Mouse (Mus musculus) ovary, postnatal 36 days (tissue): ENCODE measurements around the gene Ikzf2.

Experiments used
- DNase-seq: peaks from one replicate; pipeline ENCODE4 v3.0.0; 2022; ENCODE audit warnings: low spot score, mixed read lengths

The Ikzf2 gene

DNA sequence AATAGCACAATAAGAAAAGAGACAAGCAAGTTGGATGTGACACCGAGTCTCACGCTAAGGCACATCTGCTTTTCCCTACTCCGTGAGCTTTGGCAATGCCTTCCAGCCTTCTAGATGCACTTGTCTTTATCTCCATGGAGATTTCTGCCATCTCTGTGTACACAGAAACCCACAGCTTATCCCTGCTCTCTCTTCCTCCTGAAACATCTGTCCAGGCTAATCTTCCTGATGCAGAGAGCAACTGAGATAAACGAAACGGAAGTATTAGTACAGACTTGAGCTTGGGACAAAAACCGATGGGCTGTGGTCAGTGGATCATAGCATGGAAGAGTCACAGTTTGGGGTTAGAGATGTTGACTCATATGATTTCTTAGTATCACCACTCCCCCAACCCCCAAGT, 179.5 kb downstream of the Ikzf2 start:
- no peak for DNase-seq

DNA sequence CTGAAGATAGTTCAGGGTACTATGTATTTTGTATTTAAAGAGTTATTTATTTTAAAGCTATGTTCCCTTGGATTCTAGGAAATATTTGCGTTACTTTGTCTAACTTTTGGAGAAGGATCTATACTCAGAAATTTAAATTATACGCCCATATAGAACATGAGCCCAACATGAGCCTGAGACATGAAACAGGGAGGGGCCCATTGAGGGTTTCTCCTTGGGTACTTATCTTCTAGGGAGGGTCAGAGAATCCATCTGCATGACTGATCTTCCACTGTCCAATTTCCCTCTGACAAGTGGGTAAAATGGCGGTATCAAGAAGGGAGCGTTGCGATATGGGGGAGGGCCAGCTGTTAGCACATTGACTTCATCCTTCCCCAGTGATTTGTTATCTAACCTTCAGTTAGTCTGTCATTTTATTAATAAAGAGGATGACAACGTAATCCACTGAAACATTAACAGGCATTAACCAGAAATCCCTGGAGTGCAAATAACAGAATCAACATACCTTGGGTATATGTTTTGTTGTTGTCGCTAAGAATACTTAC, 180.4 kb downstream of the Ikzf2 start:
- DNase-seq = no peak

DNA sequence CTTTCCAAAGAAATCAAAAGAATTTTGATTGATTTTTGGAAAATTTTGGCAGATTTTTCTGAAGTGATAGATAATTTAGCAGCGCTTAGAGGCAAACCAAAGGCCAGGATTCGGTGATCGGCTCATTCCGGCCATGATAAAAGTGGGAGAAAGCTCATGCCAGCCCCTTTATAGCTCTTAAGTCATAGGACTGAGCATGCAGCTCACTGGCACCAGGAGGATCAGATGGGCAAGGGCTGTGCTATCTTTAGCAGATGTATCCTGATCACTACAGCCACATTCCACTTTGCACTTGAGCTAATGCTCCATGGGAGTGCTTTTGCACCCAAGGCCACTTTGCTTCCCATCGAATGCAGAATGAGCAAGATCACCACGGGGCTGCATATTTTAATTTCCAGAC, 181.0 kb downstream of the Ikzf2 start:
- DNase-seq = no peak

DNA sequence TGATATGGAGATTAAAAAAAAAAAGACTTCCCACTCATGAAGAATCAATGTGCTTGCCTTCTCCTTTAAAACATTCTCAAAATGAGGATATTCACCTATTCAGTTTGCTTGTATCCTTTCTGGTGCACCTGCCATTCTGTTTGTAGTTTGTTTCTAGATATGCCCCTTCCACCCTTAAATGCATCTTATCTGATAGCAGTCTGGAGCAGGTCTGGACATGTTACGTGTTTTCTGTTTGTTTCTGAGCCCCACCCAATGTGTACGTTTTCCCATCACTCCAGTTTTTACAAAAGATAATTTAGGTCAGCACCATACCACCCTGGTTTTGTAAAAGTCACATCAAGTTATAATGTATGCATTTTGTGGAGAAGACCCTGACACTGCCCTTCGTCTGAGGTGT, 186.7 kb downstream of the Ikzf2 start:
- DNase-seq = no peak

DNA sequence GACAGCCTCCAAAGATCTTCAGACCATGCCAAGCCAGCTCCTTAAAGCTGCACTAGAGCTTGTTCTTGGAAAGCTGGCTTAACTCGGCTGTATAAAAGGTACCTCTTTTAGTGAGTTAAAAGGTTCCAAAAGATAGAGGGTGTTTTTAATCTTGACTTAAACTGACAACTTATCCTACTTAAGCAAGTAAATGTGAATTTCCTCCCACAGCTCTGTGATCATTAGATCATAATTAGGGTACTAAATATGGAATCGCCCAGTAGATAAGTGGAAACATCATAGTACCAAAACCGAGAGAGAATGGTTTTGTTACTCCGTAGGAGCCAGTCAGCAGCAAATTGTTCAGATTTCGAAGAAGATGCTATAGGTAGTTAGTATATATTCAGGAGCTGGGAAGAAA, 187.4 kb downstream of the Ikzf2 start:
- no peak for DNase-seq

DNA sequence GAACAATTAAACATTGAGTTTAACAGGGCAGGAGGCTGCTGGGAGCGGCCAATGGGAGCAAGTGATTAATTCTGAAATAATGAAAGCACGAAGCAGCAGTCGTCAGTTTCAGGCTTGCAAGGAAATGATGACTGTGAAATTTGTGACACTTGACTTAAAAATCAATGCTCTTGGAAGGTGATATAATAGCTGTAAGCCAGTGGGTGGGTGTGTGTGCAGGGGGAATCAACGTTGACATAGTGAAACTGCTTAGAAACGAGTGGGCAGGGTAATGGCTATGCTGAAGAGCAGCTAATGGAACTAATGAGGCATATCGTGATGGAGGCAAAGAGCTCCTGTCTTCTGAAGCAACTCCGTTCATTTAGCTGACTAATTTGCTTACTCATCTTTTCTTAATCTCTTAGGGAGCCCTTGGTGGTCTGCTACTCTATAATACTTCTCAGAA, 188.2 kb downstream of the Ikzf2 start:
- DNase-seq = no peak

DNA sequence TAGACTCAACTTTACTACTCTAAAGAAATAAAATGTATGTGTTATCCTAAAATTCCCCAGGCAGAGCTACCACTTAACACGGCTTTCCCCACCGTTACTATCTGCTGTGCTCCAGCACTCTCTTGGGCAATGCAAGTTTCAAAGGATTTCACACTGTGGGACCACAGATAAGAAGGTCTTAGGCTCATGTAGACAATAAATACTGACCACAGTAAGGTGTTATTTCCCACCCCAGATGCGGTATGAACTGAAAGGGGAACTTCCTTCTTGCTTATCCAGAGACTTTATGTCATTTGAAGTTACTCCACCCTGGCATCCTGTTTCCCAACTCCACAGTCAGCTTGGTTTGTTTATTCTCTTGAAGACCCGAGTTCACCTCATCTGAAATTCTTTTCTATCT, 191.0 kb downstream of the Ikzf2 start:
- no peak for DNase-seq

DNA sequence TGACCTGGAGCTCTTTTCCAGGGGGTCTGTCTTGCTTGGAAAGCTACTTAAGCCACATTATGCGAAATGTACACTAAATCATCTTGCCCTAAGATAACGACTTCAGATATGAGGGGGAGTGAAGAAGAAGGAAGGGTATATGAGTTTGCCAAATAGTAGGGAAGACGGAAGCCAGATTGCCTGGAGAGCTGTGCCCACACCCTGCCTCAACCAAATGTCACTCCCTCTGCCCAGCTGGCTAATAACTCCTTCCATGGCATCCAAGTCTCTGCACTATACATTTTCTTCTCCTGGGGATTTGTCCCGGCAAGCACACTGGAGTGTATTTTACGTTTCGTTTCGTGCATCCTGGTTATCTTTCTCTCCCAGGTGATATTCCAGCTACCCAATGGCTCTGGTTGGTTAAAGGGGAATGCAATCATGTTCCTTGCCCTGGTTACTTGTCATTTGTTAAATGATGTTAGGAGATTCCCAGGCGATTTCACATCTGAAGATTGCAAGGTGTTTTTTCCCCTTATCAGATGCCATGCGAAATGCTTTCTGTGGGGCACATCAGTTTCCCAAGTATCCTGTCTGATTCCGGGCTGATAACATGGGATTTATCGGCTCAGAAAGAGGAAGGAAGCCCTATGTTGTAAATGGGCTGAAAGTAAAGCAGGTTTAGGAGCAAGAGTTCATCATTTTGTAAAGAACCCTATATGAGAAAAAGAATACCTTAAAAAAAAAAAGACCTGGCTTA, 193.6 kb downstream of the Ikzf2 start:
- no peak for DNase-seq

DNA sequence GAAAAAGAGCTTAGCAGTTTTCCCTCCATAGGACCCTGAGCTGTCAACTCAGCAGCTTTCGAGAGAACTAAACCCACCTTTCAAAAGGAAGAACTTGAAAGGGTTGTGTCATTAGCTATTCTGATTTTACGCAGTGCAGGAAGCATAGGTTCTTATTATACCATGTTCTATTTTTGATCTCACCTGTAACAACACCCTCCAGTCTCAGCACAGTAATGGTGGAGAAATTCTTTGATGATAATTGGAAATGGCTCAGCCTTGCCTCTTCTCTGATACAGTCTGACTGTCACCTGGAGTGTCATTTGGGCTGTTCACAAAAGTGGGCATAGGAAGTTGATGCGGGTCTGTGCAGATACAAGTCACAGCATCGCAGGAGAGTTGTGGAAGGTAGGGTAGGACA, 195.0 kb downstream of the Ikzf2 start:
- DNase-seq = no peak

DNA sequence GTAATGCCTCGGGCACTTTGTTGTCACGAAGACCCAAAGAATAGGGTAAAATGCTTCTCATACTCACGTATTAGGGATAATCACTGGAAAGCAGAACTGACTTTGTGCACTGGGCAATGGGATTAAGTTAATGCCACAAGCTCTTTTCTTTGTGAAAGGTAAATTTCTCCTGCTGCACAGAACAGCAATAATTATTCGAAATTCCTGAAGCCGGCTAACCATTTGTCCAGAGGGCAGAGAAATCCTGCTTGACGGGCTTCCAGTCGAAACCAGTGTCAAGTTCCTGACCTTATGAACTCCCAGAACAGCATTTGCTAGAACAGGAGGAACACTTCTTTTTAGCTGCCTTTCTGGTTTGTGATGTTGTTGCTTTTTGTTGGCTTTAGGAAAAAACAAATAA, 198.0 kb downstream of the Ikzf2 start:
- no peak for DNase-seq

DNA sequence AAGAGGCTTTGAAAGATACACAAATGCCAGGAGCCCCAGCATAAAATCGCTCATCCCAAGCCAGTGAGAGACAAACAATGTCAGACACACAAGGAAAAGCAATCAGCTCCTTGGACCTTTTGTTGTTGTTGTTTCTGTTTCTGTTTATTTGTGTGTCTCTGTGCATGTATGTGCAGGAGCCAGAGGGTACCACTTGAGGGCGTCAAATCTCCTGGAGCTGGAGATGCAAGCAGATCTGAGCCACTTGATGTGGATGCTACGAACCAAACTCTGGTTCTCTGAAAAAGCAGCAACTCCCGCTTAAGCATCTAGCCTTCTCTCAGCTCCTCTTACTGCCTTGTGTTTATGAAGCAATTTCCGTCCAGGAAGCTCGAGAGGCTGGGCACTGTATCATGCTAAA, 198.4 kb downstream of the Ikzf2 start:
- DNase-seq = no peak
